Mouse (Mus musculus) lung, postnatal 4 days (tissue): ENCODE results near the gene Plin5.
"Not testable (repeated sequence)": the region's sequence is repeated elsewhere in the genome, so short reads cannot be mapped to it uniquely, and the experiment has no call there.

Experiments used
- DNase-seq, 2 experiments: peaks; one replicate each; pipeline ENCODE4 v3.0.0; 2021

The Plin5 gene

GRCm38 (mm10) chr17:56106436-56106835 is 11.0 kb downstream of the Plin5 start:
- DNase-seq = not testable (repeated sequence)

GRCm38 (mm10) chr17:56104821-56105220 is 12.6 kb downstream of the Plin5 start:
- not testable (repeated sequence) for DNase-seq

- no peak for DNase-seq
These were observed 13.7 kb downstream of the Plin5 start for GRCm38 (mm10) chr17:56103465-56104285.

GRCm38 (mm10) chr17:56102927-56103326 is 14.5 kb downstream of the Plin5 start:
- DNase-seq = no peak

- no peak for DNase-seq
These were observed 15.2 kb downstream of the Plin5 start for GRCm38 (mm10) chr17:56102158-56102557.

GRCm38 (mm10) chr17:56100811-56101210 is 16.6 kb downstream of the Plin5 start:
- DNase-seq = no peak

- no peak for DNase-seq
These were observed 18.5 kb downstream of the Plin5 start for GRCm38 (mm10) chr17:56098711-56099572.

GRCm38 (mm10) chr17:56098180-56098579 is 19.2 kb downstream of the Plin5 start:
- DNase-seq = no peak

- no peak for DNase-seq
These were observed 20.5 kb downstream of the Plin5 start for GRCm38 (mm10) chr17:56096883-56097282.

GRCm38 (mm10) chr17:56092794-56093193 is 24.6 kb downstream of the Plin5 start:
- no peak for DNase-seq

- DNase-seq = no peak
These were observed 25.1 kb downstream of the Plin5 start for GRCm38 (mm10) chr17:56092312-56092711.

- DNase-seq = peak; percentile 34 to 58
These were observed 36.4 kb downstream of the Plin5 start for GRCm38 (mm10) chr17:56080781-56081585.

GRCm38 (mm10) chr17:56079921-56080320 is 37.5 kb downstream of the Plin5 start:
- DNase-seq = peak in 1 of 2 experiments; percentile 15

- DNase-seq = peak; percentile 100
These were observed 38.3 kb downstream of the Plin5 start, which contains the start of gene Hdgfl2 for GRCm38 (mm10) chr17:56078880-56079795. Gene Hdgfl2 (plus strand): TSS chr17:56079634.

- DNase-seq = not testable (repeated sequence)
These were observed 39.0 kb downstream of the Plin5 start for GRCm38 (mm10) chr17:56078361-56078760.

GRCm38 (mm10) chr17:56077523-56077922 is 39.9 kb downstream of the Plin5 start:
- no peak for DNase-seq

- DNase-seq = peak; percentile 98 to 99
These were observed 42.6 kb downstream of the Plin5 start, which contains the start of gene Ubxn6 for GRCm38 (mm10) chr17:56074827-56075208. Gene Ubxn6 (minus strand): TSS chr17:56075028.

- DNase-seq = peak; percentile 90 to 93
These were observed 43.1 kb downstream of the Plin5 start for GRCm38 (mm10) chr17:56074097-56074826.

- DNase-seq = no peak
These were observed 45.2 kb downstream of the Plin5 start for GRCm38 (mm10) chr17:56072243-56072642.

GRCm38 (mm10) chr17:56071126-56071525 is 46.3 kb downstream of the Plin5 start:
- no peak for DNase-seq

GRCm38 (mm10) chr17:56069066-56069465 is 48.3 kb downstream of the Plin5 start:
- no peak for DNase-seq
